Mouse (Mus musculus): ENCODE data around the gene Nmnat2.
"Not testable (repeated sequence)": the region's sequence is repeated elsewhere in the genome, so short reads cannot be mapped to it uniquely, and the experiment has no call there.

Nmnat2 gene

GRCm38 (mm10) chr1:153058290-153058689, 103.5 kb downstream of the Nmnat2 start:
- no peak for DNase-seq (ENCODE audit: low spot score)

GRCm38 (mm10) chr1:153059626-153060025, 104.8 kb downstream of the Nmnat2 start:
- no peak for DNase-seq (ENCODE audit: low spot score)

GRCm38 (mm10) chr1:153062547-153062946, 107.8 kb downstream of the Nmnat2 start:
- DNase-seq (ENCODE audit: low spot score): no peak

GRCm38 (mm10) chr1:153064784-153065390, 110.1 kb downstream of the Nmnat2 start:
- DNase-seq (ENCODE audit: low spot score): no peak

- DNase-seq (ENCODE audit: low spot score): peak; percentile 51
Observed at GRCm38 (mm10) chr1:153065473-153066386, 110.9 kb downstream of the Nmnat2 start.

- DNase-seq (ENCODE audit: low spot score): no peak
Observed at GRCm38 (mm10) chr1:153066387-153066781, 111.6 kb downstream of the Nmnat2 start.

GRCm38 (mm10) chr1:153071563-153071962, 116.8 kb downstream of the Nmnat2 start:
- no peak for DNase-seq (ENCODE audit: low spot score)

GRCm38 (mm10) chr1:153071995-153072394, 117.2 kb downstream of the Nmnat2 start:
- DNase-seq (ENCODE audit: low spot score): no peak

GRCm38 (mm10) chr1:153072711-153073110, 117.9 kb downstream of the Nmnat2 start:
- DNase-seq (ENCODE audit: low spot score): no peak

- DNase-seq (ENCODE audit: low spot score): no peak
Observed at GRCm38 (mm10) chr1:153073441-153073840, 118.6 kb downstream of the Nmnat2 start.

- DNase-seq (ENCODE audit: low spot score): no peak
Observed at GRCm38 (mm10) chr1:153075087-153075736, 120.4 kb downstream of the Nmnat2 start.

GRCm38 (mm10) chr1:153075955-153076354, 121.2 kb downstream of the Nmnat2 start:
- DNase-seq (ENCODE audit: low spot score): no peak

GRCm38 (mm10) chr1:153083233-153083632, 128.4 kb downstream of the Nmnat2 start:
- DNase-seq (ENCODE audit: low spot score): not testable (repeated sequence)

GRCm38 (mm10) chr1:153084191-153084590, 129.4 kb downstream of the Nmnat2 start:
- DNase-seq (ENCODE audit: low spot score): no peak

- no peak for DNase-seq (ENCODE audit: low spot score)
Observed at GRCm38 (mm10) chr1:153085198-153085597, 130.4 kb downstream of the Nmnat2 start.

GRCm38 (mm10) chr1:153087771-153088170, 133.0 kb downstream of the Nmnat2 start:
- no peak for DNase-seq (ENCODE audit: low spot score)

- DNase-seq (ENCODE audit: low spot score): no peak
Observed at GRCm38 (mm10) chr1:153090081-153090480, 135.3 kb downstream of the Nmnat2 start.

GRCm38 (mm10) chr1:153090807-153091206, 136.0 kb downstream of the Nmnat2 start:
- DNase-seq (ENCODE audit: low spot score): no peak

GRCm38 (mm10) chr1:153091438-153092236, 136.8 kb downstream of the Nmnat2 start:
- peak; percentile 61 for DNase-seq (ENCODE audit: low spot score)

- peak; percentile 65 for DNase-seq (ENCODE audit: low spot score)
Observed at GRCm38 (mm10) chr1:153092237-153092975, 137.6 kb downstream of the Nmnat2 start.

- no peak for DNase-seq (ENCODE audit: low spot score)
Observed at GRCm38 (mm10) chr1:153093172-153093571, 138.4 kb downstream of the Nmnat2 start.
